Mouse (Mus musculus): ENCODE data around the gene Olfr810. TPM values are rescaled to one million over a fixed set of nuclear protein-coding genes. Genes with fewer than 3 reads are reported as not detected.

The Olfr810 gene
- not detected in 2 replicates for polyA plus RNA-seq (2015; fragmentation: Nextera tagmentation; extraction: Ambion mirVana)

GRCm38 (mm10) chr10:129794817-129795216, at the start of gene Olfr810:
Olfr810 (minus strand) TSS chr10:129794917.

GRCm38 (mm10) chr10:129804296-129804695, 9.6 kb upstream of the Olfr810 start, which contains the start of gene Olfr811:
Olfr811 (minus strand) TSS chr10:129804396.

DNA sequence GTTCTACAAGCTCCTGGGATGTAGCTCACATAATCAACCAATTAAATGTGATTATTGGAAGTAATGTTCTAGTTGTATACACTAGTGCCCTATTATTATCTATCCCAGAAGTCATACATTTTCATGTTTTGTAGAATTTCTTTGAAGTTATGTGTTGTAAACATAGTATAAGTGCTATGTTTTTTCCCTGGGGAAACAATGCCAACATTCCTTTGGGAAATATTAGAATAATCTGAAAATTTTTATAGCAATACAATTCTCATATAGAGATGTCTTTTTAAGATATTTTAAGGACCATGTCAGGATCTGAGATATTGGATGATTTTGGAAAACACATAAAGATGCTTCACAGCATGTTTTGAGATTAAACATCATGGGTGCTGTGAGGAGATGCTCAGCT, 20.4 kb downstream of the Olfr810 start, which contains the start of gene Olfr809:
Olfr809 (plus strand) TSS at position 301 of the 400 bp plus-strand sequence.

DNA sequence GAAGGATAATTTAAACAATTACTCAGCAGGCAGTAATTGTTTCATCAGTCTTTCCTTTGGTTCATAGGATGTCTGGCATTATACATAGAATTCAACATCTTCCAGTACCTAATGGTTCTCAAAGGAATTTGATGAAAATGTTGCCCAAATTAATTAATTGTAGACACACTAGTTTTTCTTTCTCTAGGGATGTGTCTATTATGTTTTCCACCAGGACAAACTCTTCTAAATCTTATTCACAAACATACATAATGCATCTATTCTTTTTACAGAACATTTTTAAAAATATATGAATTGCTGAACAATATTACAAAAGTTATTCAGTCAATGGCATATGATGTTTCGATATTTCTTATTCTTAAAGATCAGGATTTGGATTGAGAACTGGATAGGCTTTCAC, 29.5 kb downstream of the Olfr810 start, which contains the start of gene Olfr808:
Olfr808 (plus strand) TSS at position 301 of the 400 bp plus-strand sequence.

GRCm38 (mm10) chr10:129757693-129758092, 37.0 kb downstream of the Olfr810 start, which contains the start of gene Olfr807:
Olfr807 (minus strand) TSS chr10:129757793.

GRCm38 (mm10) chr10:129741821-129742220, 52.9 kb downstream of the Olfr810 start, which contains the start of gene Olfr806:
Olfr806 (minus strand) TSS chr10:129741921.

Other genes starting within 250 kb of the Olfr810 start
- not detected in 2 replicates for gene Olfr794, start 227.3 kb downstream of the Olfr810 start, polyA plus RNA-seq (2015; fragmentation: Nextera tagmentation; extraction: Ambion mirVana)
- not detected in 2 replicates for gene Olfr796, start 182.3 kb downstream of the Olfr810 start, polyA plus RNA-seq (2015; fragmentation: Nextera tagmentation; extraction: Ambion mirVana)
- gene Olfr798, start 167.0 kb downstream of the Olfr810 start, polyA plus RNA-seq (2015; fragmentation: Nextera tagmentation; extraction: Ambion mirVana) = not detected in 2 replicates
- not detected in 2 replicates for gene Olfr799, start 157.4 kb downstream of the Olfr810 start, polyA plus RNA-seq (2015; fragmentation: Nextera tagmentation; extraction: Ambion mirVana)
- gene Olfr800, start 137.2 kb downstream of the Olfr810 start, polyA plus RNA-seq (2015; fragmentation: Nextera tagmentation; extraction: Ambion mirVana) = not detected in 2 replicates
- not detected in 2 replicates for gene Olfr801, start 121.1 kb downstream of the Olfr810 start, polyA plus RNA-seq (2015; fragmentation: Nextera tagmentation; extraction: Ambion mirVana)
- not detected in 2 replicates for gene Olfr802, start 106.7 kb downstream of the Olfr810 start, polyA plus RNA-seq (2015; fragmentation: Nextera tagmentation; extraction: Ambion mirVana)
- gene Olfr803, start 100.6 kb downstream of the Olfr810 start, polyA plus RNA-seq (2015; fragmentation: Nextera tagmentation; extraction: Ambion mirVana) = not detected in 2 replicates
- gene Olfr804, start 91.7 kb downstream of the Olfr810 start, polyA plus RNA-seq (2015; fragmentation: Nextera tagmentation; extraction: Ambion mirVana) = not detected in 2 replicates
- not detected in 2 replicates for gene Olfr805, start 65.5 kb downstream of the Olfr810 start, polyA plus RNA-seq (2015; fragmentation: Nextera tagmentation; extraction: Ambion mirVana)
- not detected in 2 replicates for gene Olfr806, start 53.0 kb downstream of the Olfr810 start, polyA plus RNA-seq (2015; fragmentation: Nextera tagmentation; extraction: Ambion mirVana)
- not detected in 2 replicates for gene Olfr807, start 37.1 kb downstream of the Olfr810 start, polyA plus RNA-seq (2015; fragmentation: Nextera tagmentation; extraction: Ambion mirVana)
- gene Olfr808, start 29.4 kb downstream of the Olfr810 start, polyA plus RNA-seq (2015; fragmentation: Nextera tagmentation; extraction: Ambion mirVana) = not detected in 2 replicates
- gene Olfr809, start 20.3 kb downstream of the Olfr810 start, polyA plus RNA-seq (2015; fragmentation: Nextera tagmentation; extraction: Ambion mirVana) = not detected in 2 replicates
- not detected in 2 replicates for gene Olfr811, start 9.5 kb upstream of the Olfr810 start, polyA plus RNA-seq (2015; fragmentation: Nextera tagmentation; extraction: Ambion mirVana)
- not detected in 2 replicates for gene Olfr812, start 51.2 kb upstream of the Olfr810 start, polyA plus RNA-seq (2015; fragmentation: Nextera tagmentation; extraction: Ambion mirVana)
- not detected in 2 replicates for gene Olfr813, start 60.5 kb upstream of the Olfr810 start, polyA plus RNA-seq (2015; fragmentation: Nextera tagmentation; extraction: Ambion mirVana)
- not detected in 2 replicates for gene Olfr814, start 84.9 kb upstream of the Olfr810 start, polyA plus RNA-seq (2015; fragmentation: Nextera tagmentation; extraction: Ambion mirVana)
- gene Olfr815, start 111.0 kb upstream of the Olfr810 start, polyA plus RNA-seq (2015; fragmentation: Nextera tagmentation; extraction: Ambion mirVana) = not detected in 2 replicates
- not detected in 2 replicates for gene Olfr816, start 120.7 kb upstream of the Olfr810 start, polyA plus RNA-seq (2015; fragmentation: Nextera tagmentation; extraction: Ambion mirVana)
- not detected in 2 replicates for gene Olfr818, start 154.2 kb upstream of the Olfr810 start, polyA plus RNA-seq (2015; fragmentation: Nextera tagmentation; extraction: Ambion mirVana)
- not detected in 2 replicates for gene Olfr819, start 172.3 kb upstream of the Olfr810 start, polyA plus RNA-seq (2015; fragmentation: Nextera tagmentation; extraction: Ambion mirVana)
- gene Olfr247, start 181.2 kb upstream of the Olfr810 start, polyA plus RNA-seq (2015; fragmentation: Nextera tagmentation; extraction: Ambion mirVana) = not detected in 2 replicates
- gene Gm10310, start 190.1 kb upstream of the Olfr810 start, polyA plus RNA-seq (2015; fragmentation: Nextera tagmentation; extraction: Ambion mirVana) = not detected in 2 replicates
- gene Olfr820, start 217.7 kb upstream of the Olfr810 start, polyA plus RNA-seq (2015; fragmentation: Nextera tagmentation; extraction: Ambion mirVana) = not detected in 2 replicates
- gene Olfr821, start 235.4 kb upstream of the Olfr810 start, polyA plus RNA-seq (2015; fragmentation: Nextera tagmentation; extraction: Ambion mirVana) = not detected in 2 replicates